Mouse (Mus musculus) bone marrow macrophage, adult 2 months (primary cell): ENCODE results near the gene Vmn1r87.

Experiments
- CTCF ChIP-seq: IDR thresholded peaks from 2 replicates; pipeline ENCODE4 v1.5.1; 2012; ENCODE audit warnings: low read depth, mild to moderate bottlenecking, low read length, moderate library complexity
- POLR2A ChIP-seq: IDR thresholded peaks from 2 replicates; pipeline ENCODE4 v1.6.1; 2012; ENCODE audit warnings: mild to moderate bottlenecking, low read depth, low read length, borderline replicate concordance

DNA sequence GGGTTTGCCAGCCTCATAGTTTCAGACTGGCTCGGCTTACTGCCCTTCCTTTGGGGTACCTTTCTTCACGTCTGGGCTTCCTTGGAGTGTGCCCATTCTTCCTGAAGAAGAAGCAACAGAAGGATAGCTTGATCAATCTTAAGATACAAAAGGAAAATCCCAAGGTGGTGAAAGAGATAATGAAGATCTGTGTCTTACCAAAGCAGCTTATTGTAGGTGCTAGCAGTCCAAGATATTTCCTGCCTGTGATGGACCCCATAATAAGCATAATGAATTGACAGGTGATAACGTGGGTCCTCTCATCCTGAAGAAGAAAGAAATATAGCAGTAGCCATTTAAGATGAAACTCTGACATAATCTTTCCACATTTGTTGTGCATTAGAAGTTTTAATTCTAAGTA is 44.9 kb downstream of the Vmn1r87 start, which contains the start of gene Vmn1r85:
- TF ChIP-seq CTCF, result no peak
- no peak for TF ChIP-seq POLR2A
